Mouse (Mus musculus): ENCODE results near the gene Fancc. TPM values are rescaled to one million over a fixed set of nuclear protein-coding genes. Genes with fewer than 3 reads are reported as not detected.

Fancc gene
- polyA plus RNA-seq, 1 experiment, result 18.6 TPM

DNA sequence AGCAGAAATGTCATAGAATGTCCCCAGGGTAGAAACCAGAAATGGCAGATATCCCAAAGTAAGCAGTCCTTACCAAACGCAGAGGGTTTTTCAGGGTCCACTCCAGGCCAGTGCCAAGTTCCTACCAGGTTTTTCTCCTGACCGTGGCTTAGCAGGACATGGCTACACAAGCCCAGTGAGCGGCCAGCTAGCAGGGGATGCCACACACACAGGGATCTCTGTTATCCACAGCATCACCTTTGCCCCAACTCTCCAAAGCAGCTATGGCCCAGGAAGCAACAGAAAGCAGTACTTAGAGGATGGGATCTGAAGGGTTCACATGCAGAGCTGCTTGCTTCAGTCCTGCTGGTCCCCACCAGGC, 192.3 kb downstream of the Fancc start:
- DNase-seq, result no peak
- TF ChIP-seq POLR2A (IDR thresholded peaks at IDR 0.05; ENCODE audit: borderline replicate concordance, extremely low read depth, low read depth, low read length) (no peak), CTCF (IDR thresholded peaks at IDR 0.05; ENCODE audit: insufficient read depth, low read length) (no peak)
- 36% methylated on average over 3 of the region's 3 CpGs for WGBS
- no peak overlapping the region for H3K4me3 ChIP-seq (replicated peaks; ENCODE audit: extremely low read depth, low read depth, low read length)
- peaks cover 6% of the 10 kb centered on the region for H3K4me1 ChIP-seq (ENCODE audit: control insufficient read depth, insufficient read depth, low read length)

GRCm38 (mm10) chr13:63304124-63304792, 192.8 kb downstream of the Fancc start:
- 36% methylated on average over 6 of the region's 6 CpGs for WGBS
- TF ChIP-seq CTCF (IDR thresholded peaks at IDR 0.05; ENCODE audit: insufficient read depth, low read length), result no peak
- TF ChIP-seq POLR2A (IDR thresholded peaks at IDR 0.05; ENCODE audit: borderline replicate concordance, extremely low read depth, low read depth, low read length), result no peak
- Histone ChIP-seq H3K4me3 (replicated peaks; ENCODE audit: extremely low read depth, low read depth, low read length) (no peak overlapping the region), H3K4me1 (ENCODE audit: control insufficient read depth, insufficient read depth, low read length) (peaks cover 6% of the 10 kb centered on the region)
- DNase-seq, result no peak

DNA sequence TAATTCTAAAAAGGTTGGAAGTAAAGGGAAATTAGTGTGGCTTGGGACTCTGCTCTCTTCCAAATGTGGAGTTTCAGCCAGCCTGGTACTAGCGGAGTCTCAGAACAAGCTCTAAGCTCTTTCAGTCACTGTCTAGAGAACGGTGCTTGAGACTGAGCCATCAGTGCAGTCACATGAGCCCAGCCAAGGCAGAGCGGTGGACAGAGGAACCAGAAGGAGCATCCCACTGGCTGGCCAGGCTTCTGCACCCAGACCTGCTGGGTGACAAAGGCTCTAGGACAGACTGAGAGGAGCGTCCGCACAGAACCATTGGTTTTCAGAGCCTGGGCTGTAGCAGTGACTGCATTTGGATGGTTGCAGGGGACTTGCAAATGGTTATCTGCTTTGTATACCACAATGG, 194.7 kb downstream of the Fancc start:
- no peak for DNase-seq
- Histone ChIP-seq H3K4me1 (ENCODE audit: control insufficient read depth, insufficient read depth, low read length) (peaks cover 6% of the 10 kb centered on the region), H3K4me3 (replicated peaks; ENCODE audit: extremely low read depth, low read depth, low read length) (no peak overlapping the region)
- no peak for TF ChIP-seq CTCF (IDR thresholded peaks at IDR 0.05; ENCODE audit: insufficient read depth, low read length)
- TF ChIP-seq POLR2A (IDR thresholded peaks at IDR 0.05; ENCODE audit: borderline replicate concordance, extremely low read depth, low read depth, low read length), result no peak
- WGBS, result 82% methylated on average over 5 of the region's 5 CpGs

- no peak for DNase-seq
- peaks cover 6% of the 10 kb centered on the region for H3K4me1 ChIP-seq (ENCODE audit: control insufficient read depth, insufficient read depth, low read length)
- no peak overlapping the region for H3K4me3 ChIP-seq (replicated peaks; ENCODE audit: extremely low read depth, low read depth, low read length)
- 47% methylated on average over 3 of the region's 3 CpGs for WGBS
- no peak for TF ChIP-seq POLR2A (IDR thresholded peaks at IDR 0.05; ENCODE audit: borderline replicate concordance, extremely low read depth, low read depth, low read length)
- no peak for TF ChIP-seq CTCF (IDR thresholded peaks at IDR 0.05; ENCODE audit: insufficient read depth, low read length)
Measured at GRCm38 (mm10) chr13:63301764-63302209, 195.3 kb downstream of the Fancc start.

GRCm38 (mm10) chr13:63300929-63301328, 196.1 kb downstream of the Fancc start:
- Histone ChIP-seq H3K4me3 (replicated peaks; ENCODE audit: extremely low read depth, low read depth, low read length) (no peak overlapping the region), H3K4me1 (ENCODE audit: control insufficient read depth, insufficient read depth, low read length) (peaks cover 6% of the 10 kb centered on the region)
- TF ChIP-seq POLR2A (IDR thresholded peaks at IDR 0.05; ENCODE audit: borderline replicate concordance, extremely low read depth, low read depth, low read length), result no peak
- no peak for TF ChIP-seq CTCF (IDR thresholded peaks at IDR 0.05; ENCODE audit: insufficient read depth, low read length)
- DNase-seq, result no peak
- WGBS, result 67% methylated on average over 7 of the region's 7 CpGs

GRCm38 (mm10) chr13:63298931-63299330, 198.1 kb downstream of the Fancc start:
- WGBS, result 74% methylated on average over 5 of the region's 5 CpGs
- peaks cover 10% of the 10 kb centered on the region for H3K4me1 ChIP-seq (ENCODE audit: control insufficient read depth, insufficient read depth, low read length)
- no peak overlapping the region for H3K4me3 ChIP-seq (replicated peaks; ENCODE audit: extremely low read depth, low read depth, low read length)
- no peak for TF ChIP-seq CTCF (IDR thresholded peaks at IDR 0.05; ENCODE audit: insufficient read depth, low read length)
- no peak for TF ChIP-seq POLR2A (IDR thresholded peaks at IDR 0.05; ENCODE audit: borderline replicate concordance, extremely low read depth, low read depth, low read length)
- DNase-seq, result no peak

GRCm38 (mm10) chr13:63297933-63298332, 199.1 kb downstream of the Fancc start:
- H3K4me3 ChIP-seq (replicated peaks; ENCODE audit: extremely low read depth, low read depth, low read length), result no peak overlapping the region
- no peak for DNase-seq
- H3K4me1 ChIP-seq (ENCODE audit: control insufficient read depth, insufficient read depth, low read length), result peaks cover 17% of the 10 kb centered on the region
- TF ChIP-seq POLR2A (IDR thresholded peaks at IDR 0.05; ENCODE audit: borderline replicate concordance, extremely low read depth, low read depth, low read length), result no peak
- no peak for TF ChIP-seq CTCF (IDR thresholded peaks at IDR 0.05; ENCODE audit: insufficient read depth, low read length)
- WGBS, result 89% methylated on average over 3 of the region's 3 CpGs

DNA sequence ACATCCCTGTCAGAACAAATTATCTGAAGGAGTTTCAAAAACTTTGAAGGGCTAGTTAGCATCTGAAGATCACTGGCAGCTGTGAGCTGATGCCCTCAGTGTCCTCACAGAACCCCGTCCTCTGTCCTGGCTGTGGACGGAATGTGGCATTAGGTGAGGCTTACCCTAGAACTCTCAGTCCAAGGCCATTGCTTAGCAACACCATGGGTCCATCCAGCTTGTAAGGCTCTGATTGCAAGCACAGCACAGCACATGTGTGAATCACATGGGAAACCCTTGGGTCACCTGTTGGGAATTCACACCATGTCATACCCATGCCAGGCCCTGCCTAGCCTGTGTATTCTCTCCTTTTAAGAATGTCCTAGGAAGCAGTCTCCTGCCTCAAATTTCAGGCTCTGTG, 200.1 kb downstream of the Fancc start:
- H3K4me1 ChIP-seq (ENCODE audit: control insufficient read depth, insufficient read depth, low read length), result peaks cover 17% of the 10 kb centered on the region
- TF ChIP-seq CTCF (IDR thresholded peaks at IDR 0.05; ENCODE audit: insufficient read depth, low read length) (no peak), POLR2A (IDR thresholded peaks at IDR 0.05; ENCODE audit: borderline replicate concordance, extremely low read depth, low read depth, low read length) (no peak)
- no peak overlapping the region for H3K4me3 ChIP-seq (replicated peaks; ENCODE audit: extremely low read depth, low read depth, low read length)
- no peak for DNase-seq
- 83% methylated on average over 2 of the region's 2 CpGs for WGBS

DNA sequence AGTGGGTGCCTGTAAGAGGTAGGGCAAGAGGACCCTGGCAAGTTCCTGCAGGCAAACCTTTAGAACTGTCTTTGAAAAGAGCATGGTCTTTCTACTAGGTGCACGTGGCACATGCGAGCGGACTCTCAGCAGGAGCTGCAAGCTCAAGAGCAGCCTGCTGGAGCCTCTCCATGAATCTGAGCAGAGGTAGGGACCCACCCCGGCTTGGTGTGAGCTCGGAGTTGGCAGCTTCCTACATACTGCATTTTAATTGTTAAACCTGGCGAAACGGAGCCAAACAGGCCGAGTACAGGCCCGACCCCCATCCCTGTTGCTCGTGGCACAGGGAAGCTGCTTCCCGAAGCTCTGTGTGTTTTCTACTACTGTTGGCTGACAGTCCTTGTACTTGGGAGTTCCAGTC, 200.8 kb downstream of the Fancc start:
- WGBS, result 80% methylated on average over 11 of the region's 11 CpGs
- peaks cover 17% of the 10 kb centered on the region for H3K4me1 ChIP-seq (ENCODE audit: control insufficient read depth, insufficient read depth, low read length)
- no peak overlapping the region for H3K4me3 ChIP-seq (replicated peaks; ENCODE audit: extremely low read depth, low read depth, low read length)
- no peak for DNase-seq
- no peak for TF ChIP-seq POLR2A (IDR thresholded peaks at IDR 0.05; ENCODE audit: borderline replicate concordance, extremely low read depth, low read depth, low read length)
- no peak for TF ChIP-seq CTCF (IDR thresholded peaks at IDR 0.05; ENCODE audit: insufficient read depth, low read length)
